Mouse (Mus musculus) intestine, embryonic 15.5 days (tissue): ENCODE results near the gene Dazl. TPM values are rescaled to one million over a fixed set of nuclear protein-coding genes. Genes with fewer than 3 reads are reported as not detected.

ENCODE experiments used
- ATAC-seq: fragments of 200-750 bp; cut with Nextera tagmentation; 2 replicates; pipeline ENCODE4 v1.8.0; 2017; ENCODE audit warnings: moderate TSS enrichment, moderate library complexity
- H3K27ac ChIP-seq: fragments of 300-500 bp; sonication (generic); 2 replicates; pipeline ENCODE4 v1.5.1; 2015; ENCODE audit warnings: mild to moderate bottlenecking, inconsistent platforms
- H3K27me3 ChIP-seq: fragments of 300-500 bp; sonication (generic); replicated peaks from 2 replicates; pipeline ENCODE4 v1.6.1; 2015; ENCODE audit warnings: inconsistent platforms
- H3K36me3 ChIP-seq: fragments of 300-500 bp; sonication (generic); 2 replicates; pipeline ENCODE4 v1.6.1; 2015; ENCODE audit warnings: inconsistent platforms
- H3K4me1 ChIP-seq: fragments of 300-500 bp; sonication (generic); replicated peaks from 2 replicates; pipeline ENCODE4 v1.6.1; 2015; ENCODE audit warnings: inconsistent platforms
- H3K4me2 ChIP-seq: fragments of 300-500 bp; sonication (generic); replicated peaks from 2 replicates; pipeline ENCODE4 v1.6.1; 2015; ENCODE audit warnings: mild to moderate bottlenecking, inconsistent platforms
- H3K4me3 ChIP-seq: fragments of 300-500 bp; sonication (generic); replicated peaks from 2 replicates; pipeline ENCODE4 v1.5.1; 2015; ENCODE audit warnings: inconsistent platforms
- H3K9ac ChIP-seq: fragments of 300-500 bp; sonication (generic); 2 replicates; pipeline ENCODE4 v1.6.1; 2015; ENCODE audit warnings: inconsistent platforms
- H3K9me3 ChIP-seq: fragments of 300-500 bp; sonication (generic); 2 replicates; pipeline ENCODE4 v1.6.1; 2016; ENCODE audit warnings: inconsistent platforms
- WGBS: fragments of 180-500 bp; shearing (Covaris S2); methylation state at CpG from one replicate; pipeline ENCODE4 v1.1.7; 2015; 5-methylcytosine and 5-hydroxymethylcytosine counted together
- polyA plus RNA-seq: library from polyadenylated mRNA; unstranded; fragments of >200 nt; fragmentation: Nextera tagmentation; extraction: Ambion mirVana; gene quantifications from 2 replicates; pipeline ENCODE4 v1.2.1, GENCODE M21; 2015

Dazl gene
- 0.26 and 0.78 TPM in 2 replicates for polyA plus RNA-seq

DNA sequence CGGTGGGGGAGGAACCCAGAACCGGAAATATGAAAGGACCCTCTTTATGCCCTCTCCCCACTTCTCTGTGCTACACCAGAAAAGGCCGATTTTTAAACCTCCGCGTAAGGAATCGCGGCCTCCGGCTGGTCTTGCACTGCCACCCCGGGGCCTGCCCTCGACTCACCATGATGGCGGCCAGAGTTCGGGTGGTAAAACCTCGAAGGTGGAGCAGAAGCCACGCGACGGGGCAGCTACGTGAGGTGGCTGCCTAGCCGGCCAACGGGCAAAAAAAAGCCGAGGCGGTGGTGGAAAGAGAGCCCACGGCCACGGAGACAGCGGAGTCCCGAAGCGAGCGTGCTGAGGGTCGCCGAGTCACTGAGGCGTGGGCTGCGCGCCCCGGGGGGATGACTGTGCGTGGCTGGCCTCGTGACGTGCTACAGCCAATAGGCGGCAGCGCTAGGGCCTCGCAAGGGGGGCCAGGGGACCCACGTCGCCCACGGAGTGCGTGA lies at the start of gene Dazl:
Gene Dazl, minus strand, starts transcription at position 396 of the 491 bp plus-strand sequence.
- H3K27me3 ChIP-seq = no peaks in the 10 kb centered on the region
- H3K27ac ChIP-seq = peak within 1 kb of the TSS; percentile 54
- WGBS = 91% methylated on average over 43 of the region's 43 CpGs
- no peaks in the 10 kb centered on the region for H3K36me3 ChIP-seq
- H3K9me3 ChIP-seq = peaks cover 6% of the 10 kb centered on the region; the same call in 1 of the 2 replicates
- ATAC-seq = no peak
- H3K4me3 ChIP-seq = peak within 1 kb of the TSS; percentile 44
- H3K9ac ChIP-seq = peak within 1 kb of the TSS; percentile 50
- peak within 1 kb of the TSS; percentile 71 for H3K4me2 ChIP-seq
- H3K4me1 ChIP-seq = no peaks in the 10 kb centered on the region

DNA sequence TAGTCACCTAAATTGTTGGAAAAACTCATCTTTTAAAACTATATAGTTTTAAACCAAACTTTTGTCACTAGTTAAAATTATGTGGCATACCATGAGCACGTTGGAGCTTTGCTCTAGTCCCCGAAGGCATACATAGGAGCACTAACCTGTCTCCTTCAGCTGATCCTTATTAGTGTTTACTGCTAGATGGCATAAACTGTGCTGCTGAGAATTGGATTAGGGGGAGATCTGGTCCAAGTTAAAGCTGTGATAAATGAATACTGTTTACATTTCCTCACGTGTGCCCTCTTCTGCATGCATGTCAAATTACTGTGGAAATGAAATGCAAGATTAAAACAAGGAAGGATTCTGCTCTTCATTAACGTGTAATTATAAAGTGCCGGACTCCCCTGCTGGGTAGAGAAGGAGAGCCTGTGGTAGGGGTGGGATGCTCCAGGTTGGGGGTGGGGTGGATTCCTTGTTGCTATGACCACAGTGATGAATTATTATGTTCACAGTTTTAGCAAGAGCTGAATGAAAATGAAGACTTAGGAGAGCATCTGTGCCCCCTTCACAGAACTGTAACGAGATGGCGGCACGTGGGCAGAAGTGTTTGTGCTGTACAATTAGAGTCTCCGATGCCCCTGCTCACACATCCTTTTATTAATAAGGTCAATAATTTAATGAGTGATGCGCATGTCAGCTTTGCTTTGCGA lies 48.6 kb upstream of the Dazl start:
- ATAC-seq = no peak
- Histone ChIP-seq H3K4me3 (no peak overlapping the region), H3K9ac (no peak overlapping the region), H3K4me2 (no peak overlapping the region), H3K9me3 (no peaks in the 10 kb centered on the region), H3K4me1 (no peaks in the 10 kb centered on the region), H3K27ac (no peak overlapping the region), H3K27me3 (no peaks in the 10 kb centered on the region), H3K36me3 (no peaks in the 10 kb centered on the region)
- WGBS = 79% methylated on average over 11 of the region's 11 CpGs

DNA sequence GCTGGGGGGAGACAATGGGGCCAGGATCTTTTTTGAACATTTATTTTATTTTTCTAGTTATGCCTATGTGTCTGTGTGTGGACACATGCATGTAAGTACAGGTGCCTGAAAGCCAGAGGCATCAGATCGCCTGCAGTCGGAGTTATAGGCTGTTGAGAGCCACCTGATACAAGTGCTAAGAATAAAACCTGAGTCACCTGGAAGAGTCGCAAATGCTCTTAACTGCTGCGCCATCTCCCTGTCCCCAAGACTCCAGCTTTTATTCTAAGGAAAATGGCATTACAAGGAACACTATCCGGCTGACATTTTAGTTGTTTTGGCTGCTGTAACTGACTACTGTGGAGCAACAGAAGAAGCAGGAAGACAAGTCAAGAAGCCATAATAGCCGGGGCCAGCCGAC lies 45.5 kb upstream of the Dazl start:
- no peak overlapping the region for H3K9ac ChIP-seq
- no peaks in the 10 kb centered on the region for H3K4me1 ChIP-seq
- no peak overlapping the region for H3K4me3 ChIP-seq
- no peak overlapping the region for H3K27ac ChIP-seq
- ATAC-seq = no peak
- H3K4me2 ChIP-seq = no peak overlapping the region
- no peaks in the 10 kb centered on the region for H3K36me3 ChIP-seq
- WGBS = 90% methylated on average over 7 of the region's 7 CpGs
- no peaks in the 10 kb centered on the region for H3K27me3 ChIP-seq
- H3K9me3 ChIP-seq = no peaks in the 10 kb centered on the region

DNA sequence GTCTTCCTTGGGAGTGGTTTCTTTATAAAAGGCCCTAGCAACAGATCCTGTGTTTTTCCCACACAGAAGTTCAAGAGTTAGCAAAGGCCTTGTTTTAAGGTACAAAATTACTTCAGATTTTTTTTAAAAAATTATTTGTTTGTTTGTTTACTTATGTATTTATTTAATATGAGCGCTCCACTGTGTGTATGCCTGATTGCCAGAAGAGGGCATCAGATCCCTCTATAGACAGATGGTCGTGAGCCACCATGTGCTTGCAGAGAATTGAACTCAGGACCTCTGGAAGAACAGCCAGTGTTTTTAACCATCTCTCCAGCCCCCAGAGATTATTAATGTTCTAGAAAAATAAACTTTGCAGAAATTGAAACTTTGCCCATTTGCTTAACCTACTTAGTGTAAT lies 42.3 kb upstream of the Dazl start:
- no peak overlapping the region for H3K4me3 ChIP-seq
- H3K36me3 ChIP-seq = no peaks in the 10 kb centered on the region
- H3K27me3 ChIP-seq = no peaks in the 10 kb centered on the region
- H3K27ac ChIP-seq = no peak overlapping the region
- H3K9ac ChIP-seq = no peak overlapping the region
- no peaks in the 10 kb centered on the region for H3K9me3 ChIP-seq
- H3K4me2 ChIP-seq = no peak overlapping the region
- 90% methylated on average over 2 of the region's 2 CpGs for WGBS
- H3K4me1 ChIP-seq = no peaks in the 10 kb centered on the region
- ATAC-seq = no peak

DNA sequence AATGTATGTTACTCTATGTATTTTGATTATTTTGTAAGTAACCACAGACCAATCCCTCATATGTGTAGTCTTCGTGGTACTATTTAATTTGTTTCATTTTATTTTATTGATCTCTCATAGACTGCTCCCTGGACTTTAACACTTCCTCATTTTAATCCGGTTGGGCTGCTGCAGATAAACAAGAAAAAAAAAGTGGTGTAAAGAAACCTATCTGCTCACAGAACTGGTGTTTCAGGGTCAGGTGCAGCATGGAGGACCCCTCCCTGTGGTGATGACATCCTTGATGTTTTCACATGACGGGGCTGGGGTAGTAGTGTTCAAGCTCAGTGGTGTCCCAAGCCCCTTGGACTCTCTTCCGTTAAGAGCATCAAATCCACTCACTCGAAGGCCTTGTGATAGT lies 41.3 kb upstream of the Dazl start:
- H3K9ac ChIP-seq = no peak overlapping the region
- no peak overlapping the region for H3K27ac ChIP-seq
- no peak overlapping the region for H3K4me2 ChIP-seq
- no peak for ATAC-seq
- H3K4me3 ChIP-seq = no peak overlapping the region
- 74% methylated on average over 5 of the region's 5 CpGs for WGBS
- no peaks in the 10 kb centered on the region for H3K9me3 ChIP-seq
- H3K36me3 ChIP-seq = no peaks in the 10 kb centered on the region
- H3K4me1 ChIP-seq = no peaks in the 10 kb centered on the region
- H3K27me3 ChIP-seq = no peaks in the 10 kb centered on the region

- WGBS = 53% methylated on average over 7 of the region's 7 CpGs
- Histone ChIP-seq H3K4me3 (no peak overlapping the region), H3K4me1 (no peaks in the 10 kb centered on the region), H3K9ac (no peak overlapping the region), H3K27me3 (no peaks in the 10 kb centered on the region), H3K36me3 (no peaks in the 10 kb centered on the region), H3K4me2 (peak overlapping the region; percentile 15), H3K9me3 (no peaks in the 10 kb centered on the region), H3K27ac (peak overlapping the region; percentile 34; the same call in 1 of the 2 replicates)
- no peak for ATAC-seq
These were observed 38.5 kb upstream of the Dazl start for GRCm38 (mm10) chr17:50332012-50332300.

GRCm38 (mm10) chr17:50331171-50332011 lies 38.0 kb upstream of the Dazl start:
- peak; percentile 89 for ATAC-seq
- H3K4me1 ChIP-seq = no peaks in the 10 kb centered on the region
- no peaks in the 10 kb centered on the region for H3K27me3 ChIP-seq
- H3K9me3 ChIP-seq = no peaks in the 10 kb centered on the region
- no peak overlapping the region for H3K9ac ChIP-seq
- 46% methylated on average over 8 of the region's 8 CpGs for WGBS
- H3K36me3 ChIP-seq = no peaks in the 10 kb centered on the region
- H3K4me3 ChIP-seq = no peak overlapping the region
- peak overlapping the region; percentile 15 for H3K4me2 ChIP-seq
- H3K27ac ChIP-seq = 0 out of 2 replicates have a peak overlapping the region, but pooled peaks have one; percentile 34

GRCm38 (mm10) chr17:50330245-50330644 lies 36.8 kb upstream of the Dazl start:
- Histone ChIP-seq H3K9ac (no peak overlapping the region), H3K36me3 (no peaks in the 10 kb centered on the region), H3K27ac (no peak overlapping the region), H3K9me3 (no peaks in the 10 kb centered on the region), H3K4me2 (no peak overlapping the region), H3K4me3 (no peak overlapping the region), H3K4me1 (no peaks in the 10 kb centered on the region), H3K27me3 (no peaks in the 10 kb centered on the region)
- 74% methylated on average over 1 of the region's 1 CpGs for WGBS
- no peak for ATAC-seq

- Histone ChIP-seq H3K27ac (no peak overlapping the region), H3K4me1 (no peaks in the 10 kb centered on the region), H3K9me3 (no peaks in the 10 kb centered on the region), H3K9ac (no peak overlapping the region), H3K27me3 (no peaks in the 10 kb centered on the region), H3K4me3 (no peak overlapping the region), H3K36me3 (no peaks in the 10 kb centered on the region), H3K4me2 (no peak overlapping the region)
- 49% methylated on average over 4 of the region's 4 CpGs for WGBS
- ATAC-seq = no peak
These were observed 31.2 kb upstream of the Dazl start for GRCm38 (mm10) chr17:50324658-50325057.

DNA sequence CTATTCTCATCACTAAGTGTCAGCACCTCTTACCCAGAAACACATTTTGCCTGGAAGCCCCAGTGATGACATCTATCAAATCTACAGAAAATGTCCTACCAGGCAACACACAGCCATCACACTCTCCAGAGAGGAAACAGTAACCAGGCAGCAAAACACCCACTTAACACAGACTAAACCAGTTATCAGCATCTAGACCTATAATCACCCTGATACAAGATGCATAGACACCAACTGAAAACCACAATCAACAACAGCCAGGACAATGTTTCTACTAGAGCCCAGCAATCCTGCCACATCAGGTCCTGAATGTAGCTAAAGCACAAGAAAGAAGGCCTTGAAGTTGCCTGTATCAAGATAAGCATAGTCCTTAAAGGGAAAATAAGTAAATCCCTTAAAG lies 25.4 kb upstream of the Dazl start:
- no peak overlapping the region for H3K4me3 ChIP-seq
- no peak overlapping the region for H3K27ac ChIP-seq
- H3K4me1 ChIP-seq = no peaks in the 10 kb centered on the region
- no peak for ATAC-seq
- H3K9me3 ChIP-seq = no peaks in the 10 kb centered on the region
- no peaks in the 10 kb centered on the region for H3K36me3 ChIP-seq
- H3K9ac ChIP-seq = no peak overlapping the region
- no peak overlapping the region for H3K4me2 ChIP-seq
- H3K27me3 ChIP-seq = no peaks in the 10 kb centered on the region

- Histone ChIP-seq H3K27me3 (no peaks in the 10 kb centered on the region), H3K4me1 (no peaks in the 10 kb centered on the region), H3K9ac (no peak overlapping the region), H3K36me3 (no peaks in the 10 kb centered on the region), H3K4me2 (no peak overlapping the region), H3K4me3 (no peak overlapping the region), H3K9me3 (no peaks in the 10 kb centered on the region), H3K27ac (no peak overlapping the region)
- no peak for ATAC-seq
- 61% methylated on average over 11 of the region's 11 CpGs for WGBS
These were observed 23.0 kb upstream of the Dazl start for GRCm38 (mm10) chr17:50316216-50317150.
